Mouse (Mus musculus): Measurements from ENCODE around the gene Cachd1. TPM values are rescaled to one million over a fixed set of nuclear protein-coding genes. Genes with fewer than 3 reads are reported as not detected.

The Cachd1 gene
- polyA plus RNA-seq, 1 experiment = 10.3 TPM

GRCm38 (mm10) chr4:100974455-100975035 lies 198.1 kb downstream of the Cachd1 start:
- TF ChIP-seq POLR2A (IDR thresholded peaks at IDR 0.05; ENCODE audit: borderline replicate concordance, control insufficient read depth, low read depth, low read length) (no peak), CTCF (IDR thresholded peaks at IDR 0.05; ENCODE audit: control insufficient read depth, insufficient read depth, low read length) (no peak)
- H3K27ac ChIP-seq (ENCODE audit: control insufficient read depth, insufficient read depth, low read depth, low read length, poor library complexity) = no peak overlapping the region
- 90% methylated on average over 14 of the region's 14 CpGs for WGBS
- no peaks in the 10 kb centered on the region for H3K4me1 ChIP-seq (ENCODE audit: control insufficient read depth, insufficient read depth, low read length)
- no peak overlapping the region for H3K4me3 ChIP-seq (replicated peaks; ENCODE audit: control insufficient read depth, low read depth, low read length)

DNA sequence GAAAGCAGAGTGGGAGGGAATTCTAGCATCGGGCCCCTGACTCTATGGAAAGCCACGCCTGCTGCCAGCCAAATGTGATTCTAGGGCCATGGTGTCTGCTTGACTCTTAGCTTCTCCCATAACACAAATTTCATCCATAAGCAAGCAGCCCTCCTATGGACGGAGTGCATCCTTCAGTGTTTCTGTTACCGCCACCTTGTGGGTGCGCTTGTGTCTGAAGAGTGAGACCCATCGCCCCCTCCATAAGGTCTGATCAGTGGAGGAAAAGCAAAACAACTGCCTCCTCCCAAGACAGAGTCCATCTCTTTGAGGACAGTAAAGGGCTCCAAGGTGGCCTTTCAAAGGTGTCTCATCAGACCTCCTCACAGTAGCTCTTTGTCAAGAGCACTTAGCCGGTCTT lies 201.0 kb downstream of the Cachd1 start:
- Histone ChIP-seq H3K27ac (ENCODE audit: control insufficient read depth, insufficient read depth, low read depth, low read length, poor library complexity) (no peak overlapping the region), H3K4me3 (replicated peaks; ENCODE audit: control insufficient read depth, low read depth, low read length) (no peak overlapping the region), H3K4me1 (ENCODE audit: control insufficient read depth, insufficient read depth, low read length) (no peaks in the 10 kb centered on the region)
- 87% methylated on average over 7 of the region's 7 CpGs for WGBS
- no peak for TF ChIP-seq CTCF (IDR thresholded peaks at IDR 0.05; ENCODE audit: control insufficient read depth, insufficient read depth, low read length)
- no peak for TF ChIP-seq POLR2A (IDR thresholded peaks at IDR 0.05; ENCODE audit: borderline replicate concordance, control insufficient read depth, low read depth, low read length)

- TF ChIP-seq POLR2A (IDR thresholded peaks at IDR 0.05; ENCODE audit: borderline replicate concordance, control insufficient read depth, low read depth, low read length) = no peak
- no peak for TF ChIP-seq CTCF (IDR thresholded peaks at IDR 0.05; ENCODE audit: control insufficient read depth, insufficient read depth, low read length)
- Histone ChIP-seq H3K4me1 (ENCODE audit: control insufficient read depth, insufficient read depth, low read length) (no peaks in the 10 kb centered on the region; the same call in 1 of the 2 replicates), H3K4me3 (replicated peaks; ENCODE audit: control insufficient read depth, low read depth, low read length) (no peak overlapping the region), H3K27ac (ENCODE audit: control insufficient read depth, insufficient read depth, low read depth, low read length, poor library complexity) (no peak overlapping the region)
- 82% methylated on average over 1 of the region's 1 CpGs for WGBS
These were observed 210.7 kb downstream of the Cachd1 start for GRCm38 (mm10) chr4:100987187-100987586.

DNA sequence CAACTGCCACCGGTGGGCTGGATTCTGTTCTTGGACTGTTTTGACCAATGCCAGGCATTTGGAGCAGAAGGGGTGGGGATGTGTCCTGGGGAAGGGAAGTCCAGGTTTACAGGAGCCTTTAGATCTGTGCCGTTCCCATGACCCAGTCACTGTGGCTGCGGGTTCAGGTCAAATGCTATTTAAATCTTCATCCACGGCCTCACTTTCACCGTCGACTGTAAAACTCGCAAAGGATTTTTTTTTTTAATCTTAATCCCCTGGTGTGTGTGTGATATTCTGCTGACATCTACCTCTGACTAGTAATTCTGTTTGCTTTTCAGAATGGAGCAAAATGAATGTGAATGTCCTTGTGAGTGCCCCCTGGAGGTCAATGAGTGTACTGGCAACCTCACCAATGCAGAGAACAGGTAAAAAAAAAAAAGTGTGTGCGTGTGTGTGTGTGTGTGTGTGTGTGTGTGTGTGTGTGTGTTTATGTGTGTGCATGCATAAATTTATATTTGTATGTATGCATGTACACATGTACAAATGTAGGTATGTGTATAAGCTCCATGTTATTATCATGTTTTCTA lies 211.8 kb downstream of the Cachd1 start:
- Histone ChIP-seq H3K27ac (ENCODE audit: control insufficient read depth, insufficient read depth, low read depth, low read length, poor library complexity) (no peak overlapping the region), H3K4me3 (replicated peaks; ENCODE audit: control insufficient read depth, low read depth, low read length) (no peak overlapping the region), H3K4me1 (ENCODE audit: control insufficient read depth, insufficient read depth, low read length) (peaks cover 3% of the 10 kb centered on the region)
- no peak for TF ChIP-seq POLR2A (IDR thresholded peaks at IDR 0.05; ENCODE audit: borderline replicate concordance, control insufficient read depth, low read depth, low read length)
- no peak for TF ChIP-seq CTCF (IDR thresholded peaks at IDR 0.05; ENCODE audit: control insufficient read depth, insufficient read depth, low read length)
- WGBS = 86% methylated on average over 8 of the region's 8 CpGs

DNA sequence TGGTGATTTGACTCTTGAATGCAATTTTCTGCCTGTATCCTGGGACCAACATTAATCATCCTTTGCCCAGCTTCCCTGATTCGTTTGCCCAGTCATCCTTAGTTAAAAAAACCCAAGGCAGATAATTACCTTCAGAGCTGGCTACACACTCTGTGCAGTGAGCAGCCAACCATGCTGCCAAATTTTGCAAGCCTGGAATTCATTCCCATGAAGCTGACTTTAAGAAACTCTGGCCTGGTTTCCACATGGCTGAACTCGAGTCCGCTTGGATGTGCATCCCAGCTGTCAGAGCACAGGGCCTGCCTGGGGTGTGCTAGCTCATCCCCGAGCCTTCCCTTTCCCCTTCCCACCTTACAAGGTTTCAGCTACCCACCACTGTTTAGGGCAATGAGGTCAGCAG lies 214.5 kb downstream of the Cachd1 start:
- TF ChIP-seq CTCF (IDR thresholded peaks at IDR 0.05; ENCODE audit: control insufficient read depth, insufficient read depth, low read length) (no peak), POLR2A (IDR thresholded peaks at IDR 0.05; ENCODE audit: borderline replicate concordance, control insufficient read depth, low read depth, low read length) (no peak)
- no peak overlapping the region for H3K4me3 ChIP-seq (replicated peaks; ENCODE audit: control insufficient read depth, low read depth, low read length)
- H3K4me1 ChIP-seq (ENCODE audit: control insufficient read depth, insufficient read depth, low read length) = peaks cover 3% of the 10 kb centered on the region
- 81% methylated on average over 4 of the region's 4 CpGs for WGBS
- H3K27ac ChIP-seq (ENCODE audit: control insufficient read depth, insufficient read depth, low read depth, low read length, poor library complexity) = no peak overlapping the region

GRCm38 (mm10) chr4:100992086-100992485 lies 215.6 kb downstream of the Cachd1 start:
- Histone ChIP-seq H3K27ac (ENCODE audit: control insufficient read depth, insufficient read depth, low read depth, low read length, poor library complexity) (no peak overlapping the region), H3K4me3 (replicated peaks; ENCODE audit: control insufficient read depth, low read depth, low read length) (no peak overlapping the region), H3K4me1 (ENCODE audit: control insufficient read depth, insufficient read depth, low read length) (peaks cover 3% of the 10 kb centered on the region)
- TF ChIP-seq POLR2A (IDR thresholded peaks at IDR 0.05; ENCODE audit: borderline replicate concordance, control insufficient read depth, low read depth, low read length) (no peak), CTCF (IDR thresholded peaks at IDR 0.05; ENCODE audit: control insufficient read depth, insufficient read depth, low read length) (no peak)
- 77% methylated on average over 6 of the region's 6 CpGs for WGBS

DNA sequence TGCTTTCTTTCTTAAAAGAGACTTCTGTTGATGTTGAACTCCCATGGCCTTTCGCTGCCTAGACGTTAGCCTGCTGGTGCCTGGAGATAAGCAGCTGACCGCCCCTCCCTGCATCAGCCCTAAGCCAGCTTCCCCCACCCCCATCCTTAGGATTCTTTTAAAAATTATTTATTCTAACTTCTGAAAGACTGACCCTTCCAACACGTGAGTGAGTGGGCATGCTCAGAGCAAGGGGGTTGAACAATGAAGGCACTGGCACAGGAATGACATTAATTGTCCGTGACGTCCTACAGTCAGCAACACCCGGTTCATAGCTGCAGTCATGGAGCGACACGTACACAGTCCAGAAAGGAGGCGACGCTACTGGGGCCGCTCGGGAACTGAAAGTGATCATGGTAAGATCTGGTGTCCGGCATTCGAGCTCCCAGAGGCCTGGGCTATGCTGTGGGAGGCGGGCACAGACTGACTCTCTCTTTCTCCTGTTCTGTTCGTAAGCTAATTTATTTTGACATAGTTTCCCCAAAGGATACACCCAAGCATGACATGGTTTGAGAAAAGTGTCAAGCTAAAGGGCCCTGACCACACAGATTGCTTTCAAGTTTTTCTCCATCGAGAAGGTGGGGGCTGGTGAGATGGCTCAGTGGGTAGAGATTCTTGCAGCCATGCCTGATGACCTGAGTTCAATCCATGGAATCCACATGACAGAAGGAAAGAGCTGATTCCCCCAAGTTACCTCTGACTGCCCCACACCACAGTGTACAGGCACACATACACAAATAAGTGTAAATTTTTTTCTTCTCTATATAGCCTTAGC lies 218.2 kb downstream of the Cachd1 start:
- TF ChIP-seq POLR2A (IDR thresholded peaks at IDR 0.05; ENCODE audit: borderline replicate concordance, control insufficient read depth, low read depth, low read length) = no peak
- TF ChIP-seq CTCF (IDR thresholded peaks at IDR 0.05; ENCODE audit: control insufficient read depth, insufficient read depth, low read length) = no peak
- peaks cover 3% of the 10 kb centered on the region for H3K4me1 ChIP-seq (ENCODE audit: control insufficient read depth, insufficient read depth, low read length)
- peak overlapping the region; percentile 86 for H3K27ac ChIP-seq (ENCODE audit: control insufficient read depth, insufficient read depth, low read depth, low read length, poor library complexity)
- 61% methylated on average over 18 of the region's 18 CpGs for WGBS
- H3K4me3 ChIP-seq (replicated peaks; ENCODE audit: control insufficient read depth, low read depth, low read length) = peak overlapping the region; percentile 93

- H3K4me1 ChIP-seq (ENCODE audit: control insufficient read depth, insufficient read depth, low read length) = peaks cover 3% of the 10 kb centered on the region
- H3K27ac ChIP-seq (ENCODE audit: control insufficient read depth, insufficient read depth, low read depth, low read length, poor library complexity) = no peak overlapping the region
- WGBS = 79% methylated on average over 5 of the region's 5 CpGs
- TF ChIP-seq POLR2A (IDR thresholded peaks at IDR 0.05; ENCODE audit: borderline replicate concordance, control insufficient read depth, low read depth, low read length) = no peak
- H3K4me3 ChIP-seq (replicated peaks; ENCODE audit: control insufficient read depth, low read depth, low read length) = peak overlapping the region; percentile 67
These were observed 219.1 kb downstream of the Cachd1 start for GRCm38 (mm10) chr4:100995617-100996016.
